Mouse (Mus musculus) left cerebral cortex, adult 2 months (tissue): Measurements from ENCODE around the gene Erbb3. TPM values are rescaled to one million over a fixed set of nuclear protein-coding genes. Genes with fewer than 3 reads are reported as not detected.

Experiments
- DNase-seq, 2 experiments: peaks; one replicate each; pipeline ENCODE4 v3.0.0; 2021 to 2022; ENCODE audit warnings: low spot score in 2 of 2, mixed read lengths in 1 of 2; ENCODE audit errors: extremely low spot score in 1 of 2
- H3K27ac ChIP-seq: fragments of 200-600 bp; 2 replicates; pipeline ENCODE4 v1.8.1; 2022
- H3K4me3 ChIP-seq: fragments of 200-600 bp; 2 replicates; pipeline ENCODE4 v1.8.1; 2022
- CTCF ChIP-seq: fragments of 200-600 bp; IDR thresholded peaks from 2 replicates; pipeline ENCODE4 v1.8.1; 2022; ENCODE audit warnings: antibody characterized with exemption, mild to moderate bottlenecking, moderate library complexity
- intact Hi-C: fragments of 180-260 bp; cut with DNase I; formaldehyde crosslinking; loops from one replicate; pipeline ENCODE4 v1.15.1; 2025
- microRNA-seq, 2 experiments: library from miRNA; unstranded; fragments of <30 nt; microRNA quantifications; one replicate each; pipeline ENCODE4 v1.2.0; 2021
- total RNA-seq, 2 experiments: library from RNA; stranded (reverse); gene quantifications; 2 replicates each; pipeline ENCODE4 v1.2.3; 2021

The Erbb3 gene
- total RNA-seq, 2 experiments from 2014 or later, result 5.0 to 5.4 TPM

- Histone ChIP-seq H3K27ac (no peak overlapping the region), H3K4me3 (no peak overlapping the region)
- intact Hi-C loops, result loop anchor here (2.0 kb wide), 1 partner anchor 18 kb away; no protein-coding TSS in a partner anchor
- peak in 1 of 2 experiments; percentile 35 for DNase-seq
- peak; percentile 62 for TF ChIP-seq CTCF
These were observed 70.6 kb downstream of the Erbb3 start for GRCm38 (mm10) chr10:128518833-128519232.

Small RNA genes lying within 50 kb of the gene (microRNA-seq; reads per million reads assigned to microRNA genes)
- gene Gm47275 (0 reads per million in 2 experiments), gene Mir6917 (0 to 0.73 reads per million in 2 experiments)

Other genes starting within 250 kb of the Erbb3 start
- 10 to 100 TPM; 53.0 to 54.6 TPM for gene Coq10a, start 220.7 kb downstream of the Erbb3 start, total RNA-seq
- 10 to 100 TPM; 60.8 to 63.9 TPM for gene Ankrd52, start 212.5 kb downstream of the Erbb3 start, total RNA-seq
- gene Slc39a5, start 188.4 kb downstream of the Erbb3 start, total RNA-seq, result not detected
- 10 to 100 TPM; 87.0 to 91.1 TPM for gene Nabp2, start 178.2 kb downstream of the Erbb3 start, total RNA-seq
- gene Rnf41, start 178.0 kb downstream of the Erbb3 start, total RNA-seq, result 10 to 100 TPM; 74.0 to 76.6 TPM
- gene Smarcc2, start 130.4 kb downstream of the Erbb3 start, total RNA-seq, result 100 to 1,000 TPM; 253 to 254 TPM
- gene Myl6, start 95.5 kb downstream of the Erbb3 start, total RNA-seq, result 100 to 1,000 TPM; 555 to 562 TPM
- 10 to 100 TPM; 30.7 to 32.9 TPM for gene Myl6b, start 91.0 kb downstream of the Erbb3 start, total RNA-seq
- gene Esyt1, start 63.8 kb downstream of the Erbb3 start, total RNA-seq, result 10 to 100 TPM; 10.2 to 10.4 TPM
- gene Zc3h10, start 41.9 kb downstream of the Erbb3 start, total RNA-seq, result 10 to 100 TPM; 12.4 to 15.7 TPM
- gene Rpl41, start 40.3 kb downstream of the Erbb3 start, total RNA-seq, result 1,000 to 10,000 TPM; 1,506 to 1,537 TPM
- 10 to 100 TPM; 51.7 to 58.0 TPM for gene Pa2g4, start 23.7 kb downstream of the Erbb3 start, total RNA-seq
- 100 to 1,000 TPM; 211 to 235 TPM for gene Rps26, start 37.1 kb upstream of the Erbb3 start, total RNA-seq
- 10 to 100 TPM; 16.2 to 16.8 TPM for gene Ikzf4, start 56.3 kb upstream of the Erbb3 start, total RNA-seq
- gene Suox, start 84.4 kb upstream of the Erbb3 start, total RNA-seq, result 10 to 100 TPM; 11.3 to 12.3 TPM
- 100 to 1,000 TPM; 123 to 132 TPM for gene Rab5b, start 106.6 kb upstream of the Erbb3 start, total RNA-seq
- under 1 TPM; 0.36 to 0.75 TPM for gene Pmel, start 114.5 kb upstream of the Erbb3 start, total RNA-seq
- gene Cdk2, start 115.4 kb upstream of the Erbb3 start, total RNA-seq, result 1 to 10 TPM; 2.2 to 2.6 TPM
- gene Dgka, start 155.2 kb upstream of the Erbb3 start, total RNA-seq, result 1 to 10 TPM; 7.4 to 7.9 TPM
- gene Pym1, start 158.2 kb upstream of the Erbb3 start, total RNA-seq, result 10 to 100 TPM; 27.1 to 27.8 TPM
- gene Mmp19, start 201.3 kb upstream of the Erbb3 start, total RNA-seq, result under 1 TPM; 0.48 to 0.63 TPM
- 10 to 100 TPM; 62.3 TPM for gene Dnajc14, start 214.4 kb upstream of the Erbb3 start, total RNA-seq
- gene Tmem198b, start 214.7 kb upstream of the Erbb3 start, total RNA-seq, result 10 to 100 TPM in 1 of 2 experiments, 1 to 10 TPM in 1; 7.9 to 10.3 TPM
- gene Sarnp, start 227.7 kb upstream of the Erbb3 start, total RNA-seq, result 10 to 100 TPM; 33.0 to 33.6 TPM
- gene Ormdl2, start 232.0 kb upstream of the Erbb3 start, total RNA-seq, result 1 to 10 TPM; 7.9 to 9.0 TPM